Mouse (Mus musculus) cerebellum, postnatal 10 days (tissue): ENCODE measurements around the gene Slc39a5.

Experiments used
- DNase-seq, 2 experiments: peaks; one replicate each; pipeline ENCODE4 v3.0.0; 2021; ENCODE audit warnings: mixed read lengths in 2 of 2

Gene Slc39a5

GRCm38 (mm10) chr10:128374393-128374792 lies 26.6 kb downstream of the Slc39a5 start:
- peak; percentile 33 to 50 for DNase-seq

- no peak for DNase-seq
Observed at GRCm38 (mm10) chr10:128372989-128373748, 27.9 kb downstream of the Slc39a5 start.

GRCm38 (mm10) chr10:128372142-128372541 lies 28.9 kb downstream of the Slc39a5 start:
- DNase-seq: peak in 1 of 2 experiments; percentile 24

- DNase-seq: no peak
Observed at GRCm38 (mm10) chr10:128370601-128371000, 30.4 kb downstream of the Slc39a5 start.

- no peak for DNase-seq
Observed at GRCm38 (mm10) chr10:128370021-128370420, 31.0 kb downstream of the Slc39a5 start.

- no peak for DNase-seq
Observed at GRCm38 (mm10) chr10:128369599-128369998, 31.4 kb downstream of the Slc39a5 start.

- no peak for DNase-seq
Observed at GRCm38 (mm10) chr10:128369218-128369543, 31.8 kb downstream of the Slc39a5 start.

- peak; percentile 95 to 97 for DNase-seq
Observed at GRCm38 (mm10) chr10:128368402-128369217, 32.4 kb downstream of the Slc39a5 start, which contains the start of gene Coq10a. Coq10a (minus strand) TSS chr10:128368997.

- DNase-seq: no peak
Observed at GRCm38 (mm10) chr10:128367899-128368401, 33.1 kb downstream of the Slc39a5 start.

- DNase-seq: peak; percentile 73 to 84
Observed at GRCm38 (mm10) chr10:128362568-128362967, 38.5 kb downstream of the Slc39a5 start.

GRCm38 (mm10) chr10:128361836-128362235 lies 39.2 kb downstream of the Slc39a5 start:
- no peak for DNase-seq

GRCm38 (mm10) chr10:128359226-128359625 lies 41.8 kb downstream of the Slc39a5 start:
- DNase-seq: no peak

GRCm38 (mm10) chr10:128358796-128359195 lies 42.2 kb downstream of the Slc39a5 start:
- DNase-seq: peak; percentile 76 to 86

GRCm38 (mm10) chr10:128347541-128347940 lies 53.5 kb downstream of the Slc39a5 start:
- no peak for DNase-seq
